Mouse (Mus musculus): ENCODE results near the gene Rnf144b.

- TF ChIP-seq MYOD1 (IDR thresholded peaks at IDR 0.05; ENCODE audit: control insufficient read depth in 1 of 3, insufficient read length in 2 of 3, low read depth in 2 of 3), result no peak
- no peak for TF ChIP-seq POLR2A (IDR thresholded peaks at IDR 0.05; ENCODE audit: insufficient read length, low read depth)
- no peak for TF ChIP-seq TCF3 (IDR thresholded peaks at IDR 0.05; ENCODE audit: insufficient read length, low read depth)
- TF ChIP-seq REST (IDR thresholded peaks at IDR 0.05; ENCODE audit: insufficient read depth, insufficient read length), result no peak
- TF ChIP-seq CEBPB (IDR thresholded peaks at IDR 0.05; ENCODE audit: insufficient read depth, poor library complexity, severe bottlenecking), result no peak
- TF ChIP-seq TCF12 (IDR thresholded peaks at IDR 0.05; ENCODE audit: insufficient read depth, poor library complexity, severe bottlenecking), result no peak
- no peak for TF ChIP-seq USF1 (IDR thresholded peaks at IDR 0.05; ENCODE audit: low read depth)
- no peak for TF ChIP-seq E2F4 (IDR thresholded peaks at IDR 0.05; ENCODE audit: insufficient read depth)
- no peak for TF ChIP-seq MAX (IDR thresholded peaks at IDR 0.05; ENCODE audit: low read depth)
Measured at GRCm38 (mm10) chr13:47210496-47210895, 88.0 kb downstream of the Rnf144b start.
